Mouse (Mus musculus): ENCODE data around the gene Actl10.

Gene Actl10

GRCm38 (mm10) chr2:154551476-154551875 is at the start of gene Actl10:
Actl10 (plus strand) TSS chr2:154551776.
- 84% methylated on average over 4 of the region's 4 CpGs for WGBS

GRCm38 (mm10) chr2:154507076-154507475 is 44.5 kb upstream of the Actl10 start:
- WGBS: 57% methylated on average over 2 of the region's 2 CpGs

- WGBS: 35% methylated on average over 9 of the region's 9 CpGs
Observed at GRCm38 (mm10) chr2:154507566-154508283, 43.9 kb upstream of the Actl10 start.

- 82% methylated on average over 4 of the region's 4 CpGs for WGBS
Observed at GRCm38 (mm10) chr2:154508450-154508849, 43.1 kb upstream of the Actl10 start.

GRCm38 (mm10) chr2:154510141-154510540 is 41.4 kb upstream of the Actl10 start:
- WGBS: 77% methylated on average over 3 of the region's 3 CpGs

DNA sequence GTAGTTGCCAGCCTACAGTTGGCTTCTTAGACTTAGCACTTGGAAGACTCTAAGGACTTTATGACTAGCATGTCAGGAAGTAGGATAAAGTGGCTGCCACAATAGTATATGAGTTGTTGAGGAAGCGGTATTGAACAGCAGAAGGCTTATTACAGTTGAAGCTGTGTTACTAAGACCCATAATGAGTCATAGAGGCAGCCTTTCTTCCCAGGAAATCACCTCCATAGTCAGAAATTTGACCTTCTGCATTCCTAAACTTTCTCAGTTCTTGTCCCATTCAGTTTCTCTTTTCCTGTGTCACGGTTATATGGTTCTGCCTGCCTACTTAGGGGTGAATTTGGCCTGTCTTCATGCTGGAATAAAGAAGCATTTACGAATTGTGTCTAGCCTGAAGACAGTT is 34.6 kb upstream of the Actl10 start:
- WGBS: 49% methylated on average over 3 of the region's 3 CpGs

DNA sequence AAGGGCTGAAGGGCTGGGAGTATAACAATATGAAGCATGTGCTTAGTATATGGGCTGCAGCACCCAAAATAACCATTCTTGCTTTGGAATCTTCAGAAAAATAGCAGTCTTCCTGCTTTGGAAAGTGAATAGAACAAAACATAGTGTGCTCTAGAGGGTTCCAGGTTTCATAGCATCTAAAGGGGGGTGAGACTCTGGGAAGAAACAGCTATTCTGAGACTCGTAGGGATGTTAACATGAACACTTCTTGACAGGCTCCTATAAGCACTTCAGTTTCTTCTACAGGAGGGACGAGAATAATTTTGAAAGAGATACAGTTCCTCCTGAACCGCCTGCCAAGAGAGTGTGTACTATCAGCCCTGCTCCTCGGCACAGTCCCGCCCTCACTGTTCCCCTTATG is 34.2 kb upstream of the Actl10 start:
- 50% methylated on average over 5 of the region's 5 CpGs for WGBS

GRCm38 (mm10) chr2:154522334-154522733 is 29.2 kb upstream of the Actl10 start:
- WGBS: 97% methylated on average over 5 of the region's 5 CpGs

GRCm38 (mm10) chr2:154525285-154525684 is 26.3 kb upstream of the Actl10 start:
- WGBS: 52% methylated on average over 2 of the region's 2 CpGs

- WGBS: 56% methylated on average over 3 of the region's 3 CpGs
Observed at GRCm38 (mm10) chr2:154526531-154526930, 25.0 kb upstream of the Actl10 start.

- 51% methylated on average over 3 of the region's 3 CpGs for WGBS
Observed at GRCm38 (mm10) chr2:154532888-154533287, 18.7 kb upstream of the Actl10 start.

- WGBS: 94% methylated on average over 12 of the region's 12 CpGs
Observed at GRCm38 (mm10) chr2:154534704-154535270, 16.8 kb upstream of the Actl10 start.

GRCm38 (mm10) chr2:154538310-154538709 is 13.3 kb upstream of the Actl10 start:
- WGBS: 23% methylated on average over 2 of the region's 2 CpGs

DNA sequence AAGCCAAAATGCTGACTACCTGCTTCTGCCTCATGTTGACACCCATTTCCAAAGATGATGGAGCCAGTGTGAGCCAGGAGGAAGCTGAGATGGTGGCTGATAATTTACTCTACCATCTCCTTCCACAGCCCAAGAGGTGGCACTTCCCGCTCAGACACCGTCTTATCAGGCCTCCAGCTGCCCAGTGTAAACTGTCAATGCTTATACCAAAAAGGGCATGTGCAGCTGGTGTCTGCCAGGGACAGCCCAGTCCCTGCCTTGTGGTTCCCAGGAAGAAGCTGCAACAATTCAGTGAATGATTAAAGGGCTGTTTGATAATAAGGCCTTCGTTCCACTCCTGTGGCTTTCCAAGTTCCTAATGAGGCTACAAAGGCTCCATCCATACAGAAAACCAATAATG is 12.9 kb upstream of the Actl10 start:
- 40% methylated on average over 3 of the region's 3 CpGs for WGBS

GRCm38 (mm10) chr2:154539720-154540119 is 11.9 kb upstream of the Actl10 start:
- WGBS: 63% methylated on average over 3 of the region's 3 CpGs

- WGBS: 80% methylated on average over 2 of the region's 2 CpGs
Observed at GRCm38 (mm10) chr2:154541630-154542029, 9.9 kb upstream of the Actl10 start.

DNA sequence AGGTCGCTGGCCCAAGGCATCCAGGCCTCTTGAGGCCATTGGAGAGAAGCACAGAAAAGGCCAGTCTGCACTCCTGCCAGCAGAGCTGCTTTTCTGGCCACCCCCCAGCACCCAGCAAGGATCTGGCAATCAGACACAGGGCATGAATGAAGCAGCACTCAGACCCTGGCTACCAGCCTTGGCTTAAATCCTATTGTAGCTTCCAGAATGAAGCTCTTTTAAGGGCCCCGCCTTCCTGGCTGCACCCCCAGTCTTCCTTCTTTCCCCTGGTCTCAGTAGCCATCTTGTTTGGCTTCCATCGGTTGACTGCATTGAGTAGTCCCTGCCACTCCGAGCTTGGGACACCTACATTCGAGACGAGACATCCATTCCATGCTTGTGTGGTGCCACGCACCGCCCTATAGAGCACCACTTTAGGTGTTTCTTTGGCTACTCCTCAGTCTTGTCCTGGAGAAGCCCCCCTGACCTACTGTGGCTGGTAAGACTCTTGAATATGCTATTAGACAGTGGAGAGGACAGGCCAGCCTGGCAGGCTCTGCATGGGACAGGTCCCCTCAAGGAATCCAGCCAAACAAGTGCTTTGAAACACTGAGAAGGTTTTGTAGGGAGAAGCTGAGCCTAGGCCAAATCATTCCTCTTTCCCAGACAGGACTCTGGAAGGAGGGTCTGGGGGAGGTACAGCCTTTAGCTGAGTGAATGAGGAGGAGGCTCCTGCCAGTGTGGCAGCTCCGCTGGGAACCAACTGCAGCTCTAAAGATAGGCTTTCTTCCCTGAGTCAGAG is 7.8 kb upstream of the Actl10 start:
- 49% methylated on average over 9 of the region's 9 CpGs for WGBS

GRCm38 (mm10) chr2:154546711-154547110 is 4.9 kb upstream of the Actl10 start, which contains the start of gene 1700003F12Rik:
1700003F12Rik (plus strand) TSS chr2:154547085.
- WGBS: 92% methylated on average over 10 of the region's 10 CpGs

GRCm38 (mm10) chr2:154548688-154549087 is 2.9 kb upstream of the Actl10 start:
- 68% methylated on average over 3 of the region's 3 CpGs for WGBS

DNA sequence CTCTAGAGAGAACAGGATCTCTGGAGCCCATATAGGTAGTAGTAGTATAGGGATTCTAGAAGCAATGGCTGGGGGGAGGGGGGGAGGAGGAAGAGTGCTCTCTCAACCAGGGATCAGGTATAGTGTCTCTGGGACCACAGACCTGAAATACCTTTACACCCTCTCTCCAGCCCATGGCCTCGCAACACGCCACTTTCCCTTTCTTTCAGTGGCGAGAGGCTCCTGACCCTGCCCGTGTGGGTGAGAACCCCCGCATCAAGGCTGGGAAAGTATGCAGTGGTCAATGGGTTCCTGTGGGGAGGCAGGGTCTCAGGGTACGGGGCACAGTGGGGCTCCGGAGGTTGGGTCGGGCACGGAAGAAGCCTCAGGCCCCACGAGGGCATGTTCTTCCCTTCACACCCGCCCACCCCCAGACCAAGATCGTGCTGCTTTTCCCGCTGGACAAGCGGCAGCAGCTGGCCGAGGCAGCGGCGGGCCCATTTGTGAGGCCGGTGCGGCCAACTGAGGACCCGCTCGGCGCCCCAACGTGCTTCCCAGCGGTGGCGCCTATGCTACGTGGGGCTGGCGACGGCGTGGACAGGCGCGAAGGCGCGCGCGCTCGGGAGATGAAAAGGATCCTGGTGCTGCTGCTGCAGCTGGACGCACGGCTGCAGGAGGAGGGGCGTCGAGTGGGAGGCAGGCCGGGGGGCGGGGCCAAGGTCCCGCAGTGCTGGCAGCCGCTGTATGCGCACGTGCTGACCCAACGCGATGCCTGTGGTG is 2.3 kb upstream of the Actl10 start:
- WGBS: 8% methylated on average over 48 of the region's 48 CpGs

DNA sequence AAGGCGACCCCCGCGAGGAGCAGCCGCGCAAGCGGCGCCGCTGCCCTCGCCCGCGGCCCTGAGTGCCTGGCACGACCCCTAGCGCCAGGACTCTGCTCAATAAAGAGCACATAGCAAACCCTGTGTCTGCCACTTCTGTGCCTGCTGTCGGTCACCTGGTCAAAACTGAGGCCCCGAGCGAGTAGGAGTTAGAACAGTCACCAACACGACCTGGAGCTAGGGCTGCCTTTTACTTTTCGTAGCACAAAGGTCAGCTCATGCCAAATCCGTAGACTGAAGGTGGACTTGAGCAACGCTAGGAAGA is 1.7 kb upstream of the Actl10 start:
- 12% methylated on average over 20 of the region's 20 CpGs for WGBS

- 70% methylated on average over 2 of the region's 2 CpGs for WGBS
Observed at GRCm38 (mm10) chr2:154550937-154551336, 639 bp upstream of the Actl10 start.
